Mouse (Mus musculus) layer of hippocampus, postnatal 10 days (tissue): ENCODE data around the gene Pcolce. TPM values are rescaled to one million over a fixed set of nuclear protein-coding genes. Genes with fewer than 3 reads are reported as not detected.

Experiments
- total RNA-seq, 2 experiments: library from RNA; stranded (reverse); gene quantifications; 2 replicates each; pipeline ENCODE4 v1.2.3; 2021

Pcolce gene
- total RNA-seq, 2 experiments from 2014 or later = 10.7 to 12.0 TPM

Other genes with a start within 250 kb of the Pcolce start
- gene Zan, start 136.7 kb downstream of the Pcolce start, total RNA-seq = under 1 TPM; 0.36 to 0.43 TPM
- 10 to 100 TPM; 30.7 to 36.5 TPM for gene Pop7, start 111.3 kb downstream of the Pcolce start, total RNA-seq
- 10 to 100 TPM; 40.2 to 50.4 TPM for gene Gigyf1, start 95.2 kb downstream of the Pcolce start, total RNA-seq
- gene Epo, start 80.5 kb downstream of the Pcolce start, total RNA-seq = not detected
- gene Gnb2, start 80.3 kb downstream of the Pcolce start, total RNA-seq = 100 to 1,000 TPM; 874 to 885 TPM
- gene Actl6b, start 60.3 kb downstream of the Pcolce start, total RNA-seq = 100 to 1,000 TPM; 124 to 134 TPM
- 10 to 100 TPM; 22.4 to 23.0 TPM for gene Tfr2, start 43.9 kb downstream of the Pcolce start, total RNA-seq
- gene Mospd3, start 12.7 kb downstream of the Pcolce start, total RNA-seq = 10 to 100 TPM; 46.1 to 51.8 TPM
- under 1 TPM; 0.27 to 0.36 TPM for gene Fbxo24, start 15.2 kb upstream of the Pcolce start, total RNA-seq
- gene Lrch4, start 15.3 kb upstream of the Pcolce start, total RNA-seq = 10 to 100 TPM; 13.2 to 20.1 TPM
- 1 to 10 TPM; 8.7 to 8.9 TPM for gene Gm20605, start 15.4 kb upstream of the Pcolce start, total RNA-seq
- gene Sap25, start 27.6 kb upstream of the Pcolce start, total RNA-seq = 1 to 10 TPM; 5.0 to 7.5 TPM
- gene Irs3, start 31.9 kb upstream of the Pcolce start, total RNA-seq = under 1 TPM; 0.18 to 0.25 TPM
- 10 to 100 TPM; 46.2 to 46.9 TPM for gene Agfg2, start 70.9 kb upstream of the Pcolce start, total RNA-seq
- gene Nyap1, start 127.8 kb upstream of the Pcolce start, total RNA-seq = 100 to 1,000 TPM; 100 to 105 TPM
- 100 to 1,000 TPM; 141 to 146 TPM for gene Tsc22d4, start 131.9 kb upstream of the Pcolce start, total RNA-seq
- 10 to 100 TPM; 23.2 to 31.6 TPM for gene Ppp1r35, start 165.1 kb upstream of the Pcolce start, total RNA-seq
- gene Mepce, start 173.9 kb upstream of the Pcolce start, total RNA-seq = 10 to 100 TPM; 33.0 to 33.7 TPM
- 1 to 10 TPM; 4.8 to 6.3 TPM for gene Zcwpw1, start 174.0 kb upstream of the Pcolce start, total RNA-seq
- 1 to 10 TPM in 1 of 2 experiments, under 1 TPM in 1; 0.45 to 1.2 TPM for gene Pilra, start 222.5 kb upstream of the Pcolce start, total RNA-seq
- not detected for gene Pilrb1, start 244.3 kb upstream of the Pcolce start, total RNA-seq